Mouse (Mus musculus): ENCODE results near the gene Atxn7l1.
"Not testable (repeated sequence)": the region's sequence is repeated elsewhere in the genome, so short reads cannot be mapped to it uniquely, and the experiment has no call there.

Atxn7l1 gene

GRCm38 (mm10) chr12:33153850-33154249 lies 6.4 kb downstream of the Atxn7l1 start:
- no peak for DNase-seq

- no peak for DNase-seq
Observed at GRCm38 (mm10) chr12:33154732-33155131, 7.2 kb downstream of the Atxn7l1 start.

GRCm38 (mm10) chr12:33156334-33157018 lies 9.0 kb downstream of the Atxn7l1 start:
- no peak for DNase-seq

GRCm38 (mm10) chr12:33158256-33158655 lies 10.8 kb downstream of the Atxn7l1 start:
- no peak for DNase-seq

GRCm38 (mm10) chr12:33160406-33160805 lies 12.9 kb downstream of the Atxn7l1 start:
- DNase-seq, result no peak

- no peak for DNase-seq
Observed at GRCm38 (mm10) chr12:33162541-33162940, 15.0 kb downstream of the Atxn7l1 start.

- not testable (repeated sequence) for DNase-seq
Observed at GRCm38 (mm10) chr12:33164019-33164418, 16.5 kb downstream of the Atxn7l1 start.

GRCm38 (mm10) chr12:33166712-33167111 lies 19.2 kb downstream of the Atxn7l1 start:
- no peak for DNase-seq

- DNase-seq, result no peak
Observed at GRCm38 (mm10) chr12:33167545-33167944, 20.1 kb downstream of the Atxn7l1 start.

- DNase-seq, result no peak
Observed at GRCm38 (mm10) chr12:33168491-33168890, 21.0 kb downstream of the Atxn7l1 start.

- no peak for DNase-seq
Observed at GRCm38 (mm10) chr12:33169777-33170494, 22.4 kb downstream of the Atxn7l1 start.

- DNase-seq, result no peak
Observed at GRCm38 (mm10) chr12:33170822-33171221, 23.3 kb downstream of the Atxn7l1 start.

GRCm38 (mm10) chr12:33172926-33173325 lies 25.4 kb downstream of the Atxn7l1 start:
- no peak for DNase-seq

GRCm38 (mm10) chr12:33173720-33174141 lies 26.2 kb downstream of the Atxn7l1 start:
- DNase-seq, result peak; percentile 58 to 78

GRCm38 (mm10) chr12:33174171-33174570 lies 26.7 kb downstream of the Atxn7l1 start:
- DNase-seq, result no peak

GRCm38 (mm10) chr12:33174675-33175357 lies 27.3 kb downstream of the Atxn7l1 start:
- DNase-seq, result no peak

- DNase-seq, result peak; percentile 81 to 89
Observed at GRCm38 (mm10) chr12:33175621-33176554, 28.4 kb downstream of the Atxn7l1 start.

GRCm38 (mm10) chr12:33176555-33176900 lies 29.0 kb downstream of the Atxn7l1 start:
- peak in 1 of 2 experiments; percentile 46 for DNase-seq

GRCm38 (mm10) chr12:33180421-33180820 lies 32.9 kb downstream of the Atxn7l1 start:
- DNase-seq, result no peak

- no peak for DNase-seq
Observed at GRCm38 (mm10) chr12:33181875-33182274, 34.4 kb downstream of the Atxn7l1 start.

GRCm38 (mm10) chr12:33182428-33183137 lies 35.1 kb downstream of the Atxn7l1 start:
- peak in 1 of 2 experiments; percentile 21 for DNase-seq

- no peak for DNase-seq
Observed at GRCm38 (mm10) chr12:33183138-33183627, 35.7 kb downstream of the Atxn7l1 start.
